Mouse (Mus musculus) heart, embryonic 14.5 days (tissue): Measurements from ENCODE around the gene Eva1c. TPM values are rescaled to one million over a fixed set of nuclear protein-coding genes. Genes with fewer than 3 reads are reported as not detected.

Source experiments
- ATAC-seq: fragments of 200-750 bp; cut with Nextera tagmentation; 2 replicates; pipeline ENCODE4 v1.8.0; 2017; ENCODE audit warnings: low read depth, moderate TSS enrichment; ENCODE audit not compliant: insufficient number of reproducible peaks, insufficient read depth, low FRiP score
- H3K27ac ChIP-seq, 2 experiments: fragments of 200-500 bp in 1 of 2; fragments of 300-500 bp in 1 of 2; sonication (generic) in 1 of 2; replicated peaks in 1 of 2; 2 replicates each; pipeline ENCODE4 v1.5.1; 2012 to 2014; ENCODE audit warnings: low read depth in 2 of 2, low read length in 2 of 2, control low read depth in 1 of 2, mild to moderate bottlenecking in 1 of 2, mixed read lengths in 1 of 2; ENCODE audit not compliant: control insufficient read depth in 1 of 2, insufficient read depth in 1 of 2
- H3K27me3 ChIP-seq: fragments of 300-500 bp; sonication (generic); 2 replicates; pipeline ENCODE4 v1.6.1; 2014; ENCODE audit warnings: mild to moderate bottlenecking, low read length, control low read depth; ENCODE audit not compliant: control insufficient read depth, insufficient read depth
- H3K36me3 ChIP-seq: fragments of 300-500 bp; sonication (generic); 2 replicates; pipeline ENCODE4 v1.6.1; 2014; ENCODE audit warnings: mild to moderate bottlenecking, control low read depth, low read length, mixed read lengths; ENCODE audit not compliant: control insufficient read depth, insufficient read depth
- H3K4me1 ChIP-seq, 2 experiments: fragments of 200-500 bp in 1 of 2; fragments of 300-500 bp in 1 of 2; sonication (generic) in 1 of 2; 2 replicates each; pipeline ENCODE4 v1.6.1; 2012 to 2014; ENCODE audit warnings: low read length in 2 of 2, control low read depth in 1 of 2, mixed read lengths in 1 of 2; ENCODE audit not compliant: control insufficient read depth in 2 of 2, insufficient read depth in 2 of 2
- H3K4me2 ChIP-seq: fragments of 300-500 bp; sonication (generic); 2 replicates; pipeline ENCODE4 v1.6.1; 2014; ENCODE audit warnings: mild to moderate bottlenecking, low read length
- H3K4me3 ChIP-seq, 2 experiments: fragments of 200-500 bp in 1 of 2; fragments of 300-500 bp in 1 of 2; sonication (generic) in 1 of 2; 2 replicates each; pipeline ENCODE4 v1.5.1; 2012 to 2014; ENCODE audit warnings: low read length in 2 of 2, mild to moderate bottlenecking in 2 of 2, control low read depth in 1 of 2, low read depth in 1 of 2, moderate library complexity in 1 of 2; ENCODE audit not compliant: control insufficient read depth in 1 of 2, insufficient read depth in 1 of 2
- H3K9ac ChIP-seq: fragments of 300-500 bp; sonication (generic); 2 replicates; pipeline ENCODE4 v1.6.1; 2014; ENCODE audit warnings: mild to moderate bottlenecking, low read length
- H3K9me3 ChIP-seq: fragments of 300-500 bp; sonication (generic); 2 replicates; pipeline ENCODE4 v1.6.1; 2016; ENCODE audit warnings: low read length, control low read depth; ENCODE audit not compliant: control insufficient read depth
- WGBS: fragments of 180-500 bp; shearing (Covaris S2); extraction: QIAGEN DNeasy Blood & Tissue Kit; methylation state at CpG from one replicate; pipeline ENCODE4 v1.1.7; 2014; 5-methylcytosine and 5-hydroxymethylcytosine counted together
- polyA plus RNA-seq: library from polyadenylated mRNA; unstranded; fragments of >200 nt; fragmentation: Nextera tagmentation; extraction: Ambion mirVana; gene quantifications from 2 replicates; pipeline ENCODE4 v1.2.1, GENCODE M21; 2014

The Eva1c gene
- polyA plus RNA-seq, 1 experiment from 2014 or later: 3.3 TPM

DNA sequence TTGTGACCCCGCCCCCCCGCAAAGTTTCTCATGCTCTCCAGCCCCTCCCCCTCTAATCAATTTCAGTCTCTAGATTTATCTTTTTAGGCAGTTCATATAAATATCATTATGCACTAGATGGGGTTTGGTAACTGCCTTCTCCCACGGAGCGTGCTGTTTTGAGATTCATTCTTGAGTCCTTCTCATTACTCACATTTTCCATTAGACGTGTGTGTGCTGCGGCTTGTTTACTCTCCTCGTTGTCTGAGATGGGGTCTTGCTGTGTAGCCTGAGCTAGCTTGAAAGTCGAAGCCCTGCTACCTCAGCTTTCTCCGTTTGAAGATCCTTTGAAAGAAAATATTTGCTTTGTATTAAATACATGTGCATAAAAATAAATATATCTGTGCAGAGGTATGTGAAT, 67.3 kb downstream of the Eva1c start:
- no peak overlapping the region for H3K27ac ChIP-seq
- H3K4me2 ChIP-seq: no peak overlapping the region
- WGBS: 37% methylated on average over 9 of the region's 9 CpGs
- H3K9ac ChIP-seq: no peak overlapping the region
- no peaks in the 10 kb centered on the region for H3K36me3 ChIP-seq
- H3K9me3 ChIP-seq: no peaks in the 10 kb centered on the region
- ATAC-seq: no peak
- H3K4me3 ChIP-seq: no peak overlapping the region
- peaks cover 11 to 15% of the 10 kb centered on the region in 2 experiments for H3K4me1 ChIP-seq
- H3K27me3 ChIP-seq: no peaks in the 10 kb centered on the region

DNA sequence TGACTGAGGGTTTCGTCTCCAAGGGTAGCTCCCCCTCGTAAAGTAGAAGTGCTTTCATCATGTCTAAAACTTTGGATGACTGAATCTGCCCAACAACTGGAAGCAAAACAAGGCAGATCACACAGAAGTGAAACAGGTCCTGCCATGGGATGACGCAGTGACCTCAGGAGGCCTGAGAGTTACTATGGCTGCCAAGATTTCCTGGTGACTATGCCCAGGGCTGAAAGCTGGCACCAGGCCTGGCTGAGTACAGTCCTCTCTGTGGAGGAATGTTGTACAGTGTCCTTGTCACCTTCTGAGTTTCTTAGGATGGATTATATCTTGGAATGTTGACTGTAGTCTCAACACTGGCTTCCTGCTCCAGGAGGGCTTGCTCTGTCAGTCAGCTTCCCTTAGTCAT, 71.1 kb downstream of the Eva1c start:
- H3K9ac ChIP-seq: no peak overlapping the region
- H3K4me1 ChIP-seq: peaks cover 5 to 7% of the 10 kb centered on the region in 2 experiments; a peak in 3 of 4 replicates
- no peaks in the 10 kb centered on the region for H3K9me3 ChIP-seq
- H3K27me3 ChIP-seq: no peaks in the 10 kb centered on the region
- no peak for ATAC-seq
- no peak overlapping the region for H3K4me2 ChIP-seq
- H3K36me3 ChIP-seq: no peaks in the 10 kb centered on the region
- no peak overlapping the region for H3K4me3 ChIP-seq
- WGBS: 84% methylated on average over 3 of the region's 3 CpGs
- no peak overlapping the region for H3K27ac ChIP-seq

DNA sequence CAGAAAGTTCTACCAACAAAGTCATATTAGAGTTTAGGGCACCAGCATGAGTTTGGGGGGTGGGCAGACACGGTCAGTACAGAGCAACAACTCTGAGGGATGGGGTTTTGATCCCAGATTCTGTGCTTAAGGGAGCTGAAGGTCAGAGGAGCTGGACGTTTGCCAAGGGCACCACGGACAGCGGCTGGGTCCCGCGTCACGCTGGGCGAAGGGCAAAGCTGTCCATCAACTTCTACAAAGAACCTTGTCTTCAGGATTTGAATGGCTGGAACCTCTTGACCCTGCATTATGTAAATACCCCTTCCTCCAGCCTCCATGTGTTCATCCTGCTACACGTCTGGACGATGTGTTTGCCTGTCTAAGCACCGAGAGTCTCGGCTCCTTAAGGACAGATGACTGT, 73.0 kb downstream of the Eva1c start:
- ATAC-seq: no peak
- Histone ChIP-seq H3K4me1 (peaks cover 3 to 5% of the 10 kb centered on the region in 2 experiments; a peak in 3 of 4 replicates), H3K9ac (no peak overlapping the region), H3K27me3 (no peaks in the 10 kb centered on the region), H3K27ac (no peak overlapping the region), H3K9me3 (no peaks in the 10 kb centered on the region), H3K36me3 (no peaks in the 10 kb centered on the region), H3K4me2 (no peak overlapping the region), H3K4me3 (no peak overlapping the region)
- 38% methylated on average over 12 of the region's 12 CpGs for WGBS

DNA sequence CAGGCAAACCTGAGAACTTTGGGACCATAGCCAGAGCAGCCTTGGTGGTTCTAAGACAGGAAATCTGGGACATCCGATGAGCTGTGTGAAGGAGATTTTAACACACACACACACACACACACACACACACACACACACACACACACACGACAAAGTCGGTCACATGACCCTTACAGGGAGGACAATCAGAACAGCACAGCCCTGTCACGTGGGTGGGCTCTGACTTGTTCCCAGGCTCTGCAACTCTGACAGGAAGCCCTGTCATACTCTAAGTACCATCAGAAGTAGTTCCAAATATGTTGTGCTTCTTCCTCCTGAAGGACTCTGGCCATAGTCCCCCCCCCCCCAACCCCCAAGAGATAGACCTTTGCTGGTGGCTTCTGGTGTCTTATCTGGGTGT, 74.8 kb downstream of the Eva1c start:
- ATAC-seq: peak; percentile 47; the same call in 1 of the 2 replicates
- Histone ChIP-seq H3K27ac (no peak overlapping the region), H3K4me3 (no peak overlapping the region), H3K27me3 (no peaks in the 10 kb centered on the region), H3K4me1 (peaks cover 3 to 5% of the 10 kb centered on the region in 2 experiments; a peak in 3 of 4 replicates), H3K9me3 (no peaks in the 10 kb centered on the region), H3K4me2 (no peak overlapping the region), H3K36me3 (no peaks in the 10 kb centered on the region), H3K9ac (no peak overlapping the region)
- 48% methylated on average over 4 of the region's 4 CpGs for WGBS

DNA sequence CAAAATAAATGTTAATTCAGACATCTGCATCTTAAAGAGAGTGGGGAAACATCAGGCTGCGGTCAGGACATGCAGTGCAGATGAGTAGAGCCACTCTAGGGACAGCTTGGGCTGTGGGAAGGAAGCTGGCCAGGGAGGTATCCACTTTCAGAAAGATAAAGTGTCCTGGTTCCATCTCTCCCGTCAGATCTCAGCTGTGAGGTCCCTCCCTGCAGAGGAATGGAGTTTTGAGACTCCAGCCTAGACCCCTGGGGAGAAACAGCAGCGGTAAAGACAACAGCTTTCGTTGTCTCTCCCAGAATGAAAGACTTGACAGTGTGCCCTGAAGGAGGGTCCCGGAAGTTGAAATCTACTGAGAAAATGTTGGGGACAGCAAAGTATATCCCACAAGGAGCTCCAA, 76.8 kb downstream of the Eva1c start:
- Histone ChIP-seq H3K4me1 (peaks cover 3 to 5% of the 10 kb centered on the region in 2 experiments; a peak in 3 of 4 replicates), H3K27ac (no peak overlapping the region), H3K27me3 (no peaks in the 10 kb centered on the region), H3K36me3 (no peaks in the 10 kb centered on the region), H3K4me2 (no peak overlapping the region), H3K9me3 (no peaks in the 10 kb centered on the region), H3K4me3 (no peak overlapping the region), H3K9ac (no peak overlapping the region)
- 49% methylated on average over 5 of the region's 5 CpGs for WGBS
- no peak for ATAC-seq

DNA sequence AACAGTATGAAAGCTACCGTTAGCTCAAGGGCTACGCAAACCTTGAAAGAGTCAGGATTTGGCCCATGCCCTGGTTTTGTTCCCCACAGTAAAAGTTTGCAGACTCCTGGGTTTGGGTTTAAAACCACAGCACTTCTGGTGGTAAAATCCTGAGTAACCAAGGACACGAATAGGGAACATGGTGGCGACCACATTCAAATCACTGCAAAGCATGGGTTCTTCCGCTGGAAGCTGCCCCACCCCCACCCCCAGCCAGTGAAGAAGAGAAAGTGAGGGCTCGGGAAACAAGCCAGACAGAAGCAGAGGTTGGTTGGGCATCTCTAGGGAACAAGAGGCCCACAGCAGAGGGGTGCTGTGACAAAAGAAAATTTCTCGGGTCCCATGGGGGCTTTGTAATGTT, 80.7 kb downstream of the Eva1c start:
- H3K27ac ChIP-seq: no peak overlapping the region
- ATAC-seq: no peak
- H3K4me3 ChIP-seq: no peak overlapping the region
- 63% methylated on average over 7 of the region's 7 CpGs for WGBS
- no peaks in the 10 kb centered on the region for H3K9me3 ChIP-seq
- H3K9ac ChIP-seq: no peak overlapping the region
- no peaks in the 10 kb centered on the region for H3K27me3 ChIP-seq
- no peaks in the 10 kb centered on the region for H3K36me3 ChIP-seq
- no peak overlapping the region for H3K4me2 ChIP-seq
- H3K4me1 ChIP-seq: peaks cover 0 to 2% of the 10 kb centered on the region in 2 experiments; a peak in 1 of 4 replicates

DNA sequence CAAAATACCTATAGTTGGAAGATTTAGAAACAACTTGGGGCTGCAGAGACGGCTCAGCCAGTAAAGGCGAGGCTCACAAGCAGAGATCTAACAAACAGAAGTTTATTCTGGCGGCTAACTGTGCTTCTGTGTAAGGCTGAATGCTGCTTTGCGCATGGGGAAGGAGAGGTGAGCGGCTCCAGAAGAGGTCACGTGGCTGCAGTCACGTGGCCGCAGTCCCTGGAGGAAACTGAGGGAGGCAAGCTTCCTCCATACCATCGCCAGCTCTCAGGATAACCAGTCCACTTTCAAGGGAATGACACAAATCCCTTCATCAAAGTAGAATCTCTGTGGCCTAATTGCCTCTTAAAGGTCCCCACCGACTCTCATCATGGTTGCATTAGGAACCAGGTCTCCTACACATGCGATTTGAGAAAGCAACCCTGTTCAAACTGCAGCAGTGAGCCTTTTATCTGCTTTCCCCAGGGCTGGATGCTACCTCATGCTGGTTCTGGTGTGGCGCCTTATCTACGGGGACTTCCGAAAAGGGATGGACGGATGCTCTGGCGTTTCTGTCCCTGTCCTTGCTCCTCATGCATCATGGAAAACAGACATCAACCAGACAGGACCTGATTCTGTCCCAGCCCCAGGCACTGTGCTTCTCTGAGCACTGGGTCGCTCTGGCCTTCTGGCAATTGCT, 84.5 kb downstream of the Eva1c start:
- Histone ChIP-seq H3K9ac (no peak overlapping the region), H3K4me1 (peaks cover 0 to 2% of the 10 kb centered on the region in 2 experiments; a peak in 2 of 4 replicates), H3K4me2 (no peak overlapping the region), H3K27me3 (no peaks in the 10 kb centered on the region), H3K27ac (no peak overlapping the region), H3K9me3 (no peaks in the 10 kb centered on the region), H3K4me3 (no peak overlapping the region), H3K36me3 (no peaks in the 10 kb centered on the region)
- 52% methylated on average over 17 of the region's 17 CpGs for WGBS
- ATAC-seq: 0 out of 2 replicates have a peak, but pooled peaks have one; percentile 27

DNA sequence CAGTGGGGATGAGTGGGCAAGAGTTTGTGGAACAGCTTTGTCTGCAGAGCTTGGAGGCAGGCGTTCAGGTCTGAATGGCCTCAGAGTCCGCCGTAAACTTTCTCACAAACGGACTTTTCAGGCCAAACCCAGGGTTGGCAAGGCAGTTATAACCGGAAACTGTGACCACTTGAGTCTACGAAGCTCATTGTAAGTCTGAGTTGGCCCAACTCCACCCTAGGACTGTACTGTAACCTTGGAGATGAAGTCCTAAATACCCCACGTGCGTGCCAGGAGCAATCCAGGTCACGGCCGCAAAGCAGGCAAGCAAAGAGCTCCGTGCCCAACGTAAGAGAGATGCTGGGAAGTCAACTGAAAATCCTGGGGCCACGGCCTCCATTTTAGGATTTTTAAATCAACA, 85.2 kb downstream of the Eva1c start:
- ATAC-seq: no peak

More for the DNA sequence above, 85.2 kb downstream of the Eva1c start:
- Histone ChIP-seq H3K9ac (no peak overlapping the region), H3K27me3 (no peaks in the 10 kb centered on the region), H3K4me1 (peaks cover 0 to 5% of the 10 kb centered on the region in 2 experiments; a peak in 3 of 4 replicates), H3K9me3 (no peaks in the 10 kb centered on the region), H3K27ac (no peak overlapping the region), H3K36me3 (no peaks in the 10 kb centered on the region), H3K4me2 (no peak overlapping the region), H3K4me3 (no peak overlapping the region)
- 89% methylated on average over 13 of the region's 13 CpGs for WGBS
